Mouse (Mus musculus): Measurements from ENCODE around the gene Rbm42. TPM values are rescaled to one million over a fixed set of nuclear protein-coding genes. Genes with fewer than 3 reads are reported as not detected.

Rbm42 gene
- polyA plus RNA-seq, 1 experiment from 2014 or later = 153 TPM

DNA sequence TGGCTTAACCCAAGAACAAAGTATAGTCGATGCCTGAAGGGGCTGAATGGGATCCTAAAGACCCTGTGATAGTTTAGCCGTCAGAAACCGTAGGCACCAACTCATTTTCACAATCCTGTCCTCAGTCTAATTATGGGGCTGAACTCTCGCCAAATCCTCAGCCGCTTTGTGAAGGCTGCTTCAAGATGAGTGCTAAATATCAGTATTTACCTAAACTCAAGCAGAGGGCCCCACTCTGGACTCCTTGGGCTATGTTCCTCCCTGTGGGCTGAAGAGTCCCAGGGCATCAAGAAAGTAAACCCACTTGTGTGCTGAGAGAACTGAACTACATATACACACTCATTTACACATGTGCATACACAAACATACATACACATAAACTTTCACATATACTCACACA, 53.3 kb downstream of the Rbm42 start:
- no peaks in the 10 kb centered on the region for H3K9me3 ChIP-seq
- ATAC-seq = no peak
- WGBS = 71% methylated on average over 5 of the region's 5 CpGs
- H3K4me2 ChIP-seq (replicated peaks) = no peak overlapping the region
- no peak overlapping the region for H3K9ac ChIP-seq (replicated peaks)
- H3K27ac ChIP-seq = no peak overlapping the region
- H3K4me1 ChIP-seq (replicated peaks) = peaks cover 20% of the 10 kb centered on the region
- H3K4me3 ChIP-seq (replicated peaks) = no peak overlapping the region
- H3K27me3 ChIP-seq = no peaks in the 10 kb centered on the region
- H3K36me3 ChIP-seq = no peaks in the 10 kb centered on the region

- H3K4me1 ChIP-seq (replicated peaks) = peaks cover 24% of the 10 kb centered on the region
- no peak for ATAC-seq
- H3K36me3 ChIP-seq = no peaks in the 10 kb centered on the region
- H3K27ac ChIP-seq = no peak overlapping the region
- no peak overlapping the region for H3K4me3 ChIP-seq (replicated peaks)
- no peaks in the 10 kb centered on the region for H3K9me3 ChIP-seq
- H3K27me3 ChIP-seq = no peaks in the 10 kb centered on the region
- H3K9ac ChIP-seq (replicated peaks) = no peak overlapping the region
- no peak overlapping the region for H3K4me2 ChIP-seq (replicated peaks)
- WGBS = 86% methylated on average over 5 of the region's 5 CpGs
Observed at GRCm38 (mm10) chr7:30596093-30596492, 54.0 kb downstream of the Rbm42 start.

DNA sequence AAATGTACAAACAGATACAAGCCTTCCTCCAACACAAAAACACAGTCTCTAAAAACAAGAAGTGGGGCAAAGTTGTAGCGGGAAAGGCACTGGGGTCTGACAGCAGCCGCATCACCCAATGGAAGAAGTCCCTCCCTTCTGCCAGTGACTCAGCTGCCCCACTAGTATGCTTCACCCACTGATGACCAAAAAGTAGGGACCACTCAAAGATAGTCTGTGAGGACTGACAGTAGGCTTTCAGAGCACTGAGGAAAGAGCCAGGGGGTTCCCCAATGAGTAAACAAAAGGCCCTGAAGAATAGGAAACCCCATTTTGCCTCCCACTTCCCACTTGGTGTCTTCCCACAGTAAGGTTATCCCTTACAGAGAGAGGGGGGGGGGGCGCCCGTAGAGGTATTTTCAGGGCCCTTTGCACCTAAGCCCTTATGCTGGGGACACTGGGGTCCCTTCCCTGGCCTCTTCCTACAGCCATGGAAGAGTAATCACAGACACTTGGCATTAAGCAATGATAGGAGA, 55.5 kb downstream of the Rbm42 start:
- Histone ChIP-seq H3K27me3 (no peaks in the 10 kb centered on the region), H3K4me1 (replicated peaks) (peaks cover 21% of the 10 kb centered on the region), H3K9me3 (no peaks in the 10 kb centered on the region), H3K27ac (no peak overlapping the region), H3K4me3 (replicated peaks) (no peak overlapping the region), H3K36me3 (no peaks in the 10 kb centered on the region), H3K9ac (replicated peaks) (no peak overlapping the region), H3K4me2 (replicated peaks) (no peak overlapping the region)
- ATAC-seq = no peak
- 59% methylated on average over 4 of the region's 4 CpGs for WGBS

- Histone ChIP-seq H3K27me3 (no peaks in the 10 kb centered on the region), H3K27ac (no peak overlapping the region), H3K4me1 (replicated peaks) (peaks cover 19% of the 10 kb centered on the region), H3K4me3 (replicated peaks) (no peak overlapping the region), H3K4me2 (replicated peaks) (no peak overlapping the region), H3K9me3 (no peaks in the 10 kb centered on the region), H3K36me3 (no peaks in the 10 kb centered on the region), H3K9ac (replicated peaks) (peak overlapping the region; percentile 45; the same call in 1 of the 2 replicates)
- 68% methylated on average over 10 of the region's 10 CpGs for WGBS
- no peak for ATAC-seq
Observed at GRCm38 (mm10) chr7:30593579-30594509, 56.3 kb downstream of the Rbm42 start.

GRCm38 (mm10) chr7:30592772-30593423, 57.2 kb downstream of the Rbm42 start:
- 56% methylated on average over 5 of the region's 5 CpGs for WGBS
- H3K4me2 ChIP-seq (replicated peaks) = no peak overlapping the region
- no peaks in the 10 kb centered on the region for H3K36me3 ChIP-seq
- H3K4me3 ChIP-seq (replicated peaks) = no peak overlapping the region
- H3K9me3 ChIP-seq = no peaks in the 10 kb centered on the region
- 0 out of 2 replicates have a peak overlapping the region, but pooled peaks have one; percentile 14 for H3K9ac ChIP-seq (replicated peaks)
- ATAC-seq = no peak
- no peak overlapping the region for H3K27ac ChIP-seq
- H3K4me1 ChIP-seq (replicated peaks) = peaks cover 19% of the 10 kb centered on the region
- H3K27me3 ChIP-seq = no peaks in the 10 kb centered on the region

DNA sequence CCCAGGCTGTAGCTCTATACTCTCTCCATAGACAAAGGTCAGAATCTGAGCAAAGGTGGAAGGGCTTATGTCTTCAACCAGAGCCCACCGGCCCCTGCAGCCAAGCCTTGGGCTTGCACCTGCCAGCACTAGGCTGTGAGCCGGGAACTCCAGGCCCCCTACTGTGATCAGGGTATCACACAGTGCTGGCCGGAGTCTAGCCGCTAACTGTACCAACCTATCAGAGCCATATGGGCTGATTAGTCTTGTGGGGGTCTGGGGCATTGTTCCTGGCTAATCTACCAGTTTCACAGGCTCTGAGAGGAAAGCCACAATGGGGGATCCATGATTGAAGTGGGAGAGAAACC, 58.5 kb downstream of the Rbm42 start:
- 0 out of 2 replicates have a peak overlapping the region, but pooled peaks have one; percentile 37 for H3K9ac ChIP-seq (replicated peaks)
- no peaks in the 10 kb centered on the region for H3K9me3 ChIP-seq
- no peak overlapping the region for H3K4me3 ChIP-seq (replicated peaks)
- H3K4me2 ChIP-seq (replicated peaks) = no peak overlapping the region
- peaks cover 3% of the 10 kb centered on the region for H3K36me3 ChIP-seq
- no peak for ATAC-seq
- peaks cover 32% of the 10 kb centered on the region for H3K4me1 ChIP-seq (replicated peaks)
- no peaks in the 10 kb centered on the region for H3K27me3 ChIP-seq
- no peak overlapping the region for H3K27ac ChIP-seq
- 22% methylated on average over 4 of the region's 4 CpGs for WGBS

Other genes starting within 250 kb of the Rbm42 start
- 21.0 and 23.8 TPM in 2 replicates for gene Tyrobp, start 236.6 kb downstream of the Rbm42 start, polyA plus RNA-seq (2015; fragmentation: Nextera tagmentation; extraction: Ambion mirVana)
- gene Hcst, start 230.5 kb downstream of the Rbm42 start, polyA plus RNA-seq (2015; fragmentation: Nextera tagmentation; extraction: Ambion mirVana) = 0.54 TPM in 1 of 2 replicates, not detected in the other
- 1.2 and 1.3 TPM in 2 replicates for gene Nfkbid, start 228.6 kb downstream of the Rbm42 start, polyA plus RNA-seq (2015; fragmentation: Nextera tagmentation; extraction: Ambion mirVana)
- gene Aplp1, start 204.8 kb downstream of the Rbm42 start, polyA plus RNA-seq (2015; fragmentation: Nextera tagmentation; extraction: Ambion mirVana) = 521 and 559 TPM in 2 replicates
- 3.1 and 3.6 TPM in 2 replicates for gene Kirrel2, start 192.6 kb downstream of the Rbm42 start, polyA plus RNA-seq (2015; fragmentation: Nextera tagmentation; extraction: Ambion mirVana)
- gene Nphs1, start 192.0 kb downstream of the Rbm42 start, polyA plus RNA-seq (2015; fragmentation: Nextera tagmentation; extraction: Ambion mirVana) = 0.78 and 0.94 TPM in 2 replicates
- not detected in 2 replicates for gene Prodh2, start 156.7 kb downstream of the Rbm42 start, polyA plus RNA-seq (2015; fragmentation: Nextera tagmentation; extraction: Ambion mirVana)
- 106 and 114 TPM in 2 replicates for gene Arhgap33, start 115.3 kb downstream of the Rbm42 start, polyA plus RNA-seq (2015; fragmentation: Nextera tagmentation; extraction: Ambion mirVana)
- gene Hspb6, start 98.1 kb downstream of the Rbm42 start, polyA plus RNA-seq (2015; fragmentation: Nextera tagmentation; extraction: Ambion mirVana) = 5.7 and 6.6 TPM in 2 replicates
- gene Proser3, start 98.0 kb downstream of the Rbm42 start, polyA plus RNA-seq (2015; fragmentation: Nextera tagmentation; extraction: Ambion mirVana) = 8.7 and 12.3 TPM in 2 replicates
- 54.4 and 60.4 TPM in 2 replicates for gene Lin37, start 90.5 kb downstream of the Rbm42 start, polyA plus RNA-seq (2015; fragmentation: Nextera tagmentation; extraction: Ambion mirVana)
- 92.5 and 102 TPM in 2 replicates for gene U2af1l4, start 87.0 kb downstream of the Rbm42 start, polyA plus RNA-seq (2015; fragmentation: Nextera tagmentation; extraction: Ambion mirVana)
- 20.7 and 22.6 TPM in 2 replicates for gene Gm49396, start 87.0 kb downstream of the Rbm42 start, polyA plus RNA-seq (2015; fragmentation: Nextera tagmentation; extraction: Ambion mirVana)
- 131 and 133 TPM in 2 replicates for gene Psenen, start 86.7 kb downstream of the Rbm42 start, polyA plus RNA-seq (2015; fragmentation: Nextera tagmentation; extraction: Ambion mirVana)
- gene Igflr1, start 84.9 kb downstream of the Rbm42 start, polyA plus RNA-seq (2015; fragmentation: Nextera tagmentation; extraction: Ambion mirVana) = 4.8 and 6.6 TPM in 2 replicates
- gene Kmt2b, start 61.6 kb downstream of the Rbm42 start, polyA plus RNA-seq (2015; fragmentation: Nextera tagmentation; extraction: Ambion mirVana) = 12.9 and 13.3 TPM in 2 replicates
- 0.14 and 0.31 TPM in 2 replicates for gene Zbtb32, start 51.4 kb downstream of the Rbm42 start, polyA plus RNA-seq (2015; fragmentation: Nextera tagmentation; extraction: Ambion mirVana)
- 0.46 and 0.73 TPM in 2 replicates for gene Upk1a, start 37.5 kb downstream of the Rbm42 start, polyA plus RNA-seq (2015; fragmentation: Nextera tagmentation; extraction: Ambion mirVana)
- gene Cox6b1, start 24.2 kb downstream of the Rbm42 start, polyA plus RNA-seq (2015; fragmentation: Nextera tagmentation; extraction: Ambion mirVana) = 1,046 and 1,055 TPM in 2 replicates
- not detected in 2 replicates for gene Etv2, start 14.5 kb downstream of the Rbm42 start, polyA plus RNA-seq (2015; fragmentation: Nextera tagmentation; extraction: Ambion mirVana)
- gene Haus5, start 14.7 kb upstream of the Rbm42 start, polyA plus RNA-seq (2015; fragmentation: Nextera tagmentation; extraction: Ambion mirVana) = 34.2 and 37.0 TPM in 2 replicates
- not detected in 2 replicates for gene Pmis2, start 21.3 kb upstream of the Rbm42 start, polyA plus RNA-seq (2015; fragmentation: Nextera tagmentation; extraction: Ambion mirVana)
- not detected in 2 replicates for gene 2200002J24Rik, start 48.6 kb upstream of the Rbm42 start, polyA plus RNA-seq (2015; fragmentation: Nextera tagmentation; extraction: Ambion mirVana)
- gene Atp4a, start 61.9 kb upstream of the Rbm42 start, polyA plus RNA-seq (2015; fragmentation: Nextera tagmentation; extraction: Ambion mirVana) = 0.62 and 1.3 TPM in 2 replicates
- 200 and 203 TPM in 2 replicates for gene Tmem147, start 79.2 kb upstream of the Rbm42 start, polyA plus RNA-seq (2015; fragmentation: Nextera tagmentation; extraction: Ambion mirVana)
- 1.1 and 2.2 TPM in 2 replicates for gene Gapdhs, start 93.4 kb upstream of the Rbm42 start, polyA plus RNA-seq (2015; fragmentation: Nextera tagmentation; extraction: Ambion mirVana)
- 2.3 TPM in 2 replicates for gene Sbsn, start 101.2 kb upstream of the Rbm42 start, polyA plus RNA-seq (2015; fragmentation: Nextera tagmentation; extraction: Ambion mirVana)
- 0.27 and 0.57 TPM in 2 replicates for gene Dmkn, start 113.4 kb upstream of the Rbm42 start, polyA plus RNA-seq (2015; fragmentation: Nextera tagmentation; extraction: Ambion mirVana)
- gene Krtdap, start 137.6 kb upstream of the Rbm42 start, polyA plus RNA-seq (2015; fragmentation: Nextera tagmentation; extraction: Ambion mirVana) = not detected in 2 replicates
- 0.17 and 0.50 TPM in 2 replicates for gene Ffar2, start 173.5 kb upstream of the Rbm42 start, polyA plus RNA-seq (2015; fragmentation: Nextera tagmentation; extraction: Ambion mirVana)
- gene Ffar3, start 205.9 kb upstream of the Rbm42 start, polyA plus RNA-seq (2015; fragmentation: Nextera tagmentation; extraction: Ambion mirVana) = not detected in 2 replicates
- gene Ffar1, start 211.2 kb upstream of the Rbm42 start, polyA plus RNA-seq (2015; fragmentation: Nextera tagmentation; extraction: Ambion mirVana) = not detected in 2 replicates
- not detected in 2 replicates for gene Cd22, start 230.0 kb upstream of the Rbm42 start, polyA plus RNA-seq (2015; fragmentation: Nextera tagmentation; extraction: Ambion mirVana)

All from midbrain, embryonic 13.5 days (tissue).